Mouse (Mus musculus) heart, adult 9 months (tissue): Measurements from ENCODE around the gene Qrich1.

Experiments used
- DNase-seq, 2 experiments: peaks; one replicate each; pipeline ENCODE4 v3.0.0; 2022; ENCODE audit warnings: low spot score in 2 of 2

Gene Qrich1

GRCm38 (mm10) chr9:108516380-108517251, at the start of gene Qrich1:
TSS of gene Qrich1 (plus strand) at chr9:108516806.
- DNase-seq = peak; percentile 95 to 97

- no peak for DNase-seq
These were observed 47.2 kb upstream of the Qrich1 start for GRCm38 (mm10) chr9:108469430-108469829.

- no peak for DNase-seq
These were observed 46.8 kb upstream of the Qrich1 start for GRCm38 (mm10) chr9:108469845-108470244.

GRCm38 (mm10) chr9:108474528-108474927, 42.1 kb upstream of the Qrich1 start:
- no peak for DNase-seq

- DNase-seq = peak; percentile 92 to 93
These were observed 37.9 kb upstream of the Qrich1 start for GRCm38 (mm10) chr9:108478638-108479156.

GRCm38 (mm10) chr9:108479241-108479640, 37.4 kb upstream of the Qrich1 start:
- DNase-seq = no peak

GRCm38 (mm10) chr9:108479721-108480351, 36.8 kb upstream of the Qrich1 start, which contains the start of gene Lamb2:
TSS of gene Lamb2 (plus strand) at chr9:108479736.
- DNase-seq = peak; percentile 82 to 89

- no peak for DNase-seq
These were observed 35.6 kb upstream of the Qrich1 start for GRCm38 (mm10) chr9:108480813-108481519.

- DNase-seq = peak; percentile 60 to 71
These were observed 34.9 kb upstream of the Qrich1 start for GRCm38 (mm10) chr9:108481520-108482210.

GRCm38 (mm10) chr9:108483051-108483790, 33.4 kb upstream of the Qrich1 start:
- DNase-seq = no peak

- no peak for DNase-seq
These were observed 32.6 kb upstream of the Qrich1 start for GRCm38 (mm10) chr9:108484021-108484420.

GRCm38 (mm10) chr9:108485301-108485875, 31.2 kb upstream of the Qrich1 start:
- DNase-seq = no peak

- DNase-seq = no peak
These were observed 29.6 kb upstream of the Qrich1 start for GRCm38 (mm10) chr9:108486973-108487530.

- no peak for DNase-seq
These were observed 28.2 kb upstream of the Qrich1 start for GRCm38 (mm10) chr9:108488403-108488802.

GRCm38 (mm10) chr9:108489215-108489614, 27.4 kb upstream of the Qrich1 start:
- DNase-seq = no peak

- peak in 1 of 2 experiments; percentile 41 for DNase-seq
These were observed 26.7 kb upstream of the Qrich1 start for GRCm38 (mm10) chr9:108489702-108490558.

GRCm38 (mm10) chr9:108490559-108491285, 25.9 kb upstream of the Qrich1 start, which contains the start of gene Usp19:
TSS of gene Usp19 (plus strand) at chr9:108490602.
- DNase-seq = peak; percentile 95 to 96

GRCm38 (mm10) chr9:108491286-108491580, 25.4 kb upstream of the Qrich1 start:
- DNase-seq = no peak
